Mouse (Mus musculus) C2C12 (cell line): ENCODE data around the gene Baz1a.

Source experiments
- CTCF ChIP-seq: IDR thresholded peaks from one replicate; pipeline ENCODE4 v1.5.1; 2011; ENCODE audit not compliant: control insufficient read depth, insufficient read depth, insufficient read length
- MAX ChIP-seq: IDR thresholded peaks from one replicate; pipeline ENCODE4 v1.6.1; 2011; ENCODE audit warnings: mild to moderate bottlenecking, control low read depth
- MYOD1 ChIP-seq: IDR thresholded peaks from one replicate; pipeline ENCODE4 v1.6.1; 2011; ENCODE audit warnings: low read depth; ENCODE audit not compliant: control insufficient read depth, insufficient read length
- MYOG ChIP-seq: IDR thresholded peaks from one replicate; pipeline ENCODE4 v1.6.1; 2011; ENCODE audit not compliant: control insufficient read depth, insufficient read length; ENCODE audit errors: extremely low read depth
- USF1 ChIP-seq: IDR thresholded peaks from one replicate; pipeline ENCODE4 v1.6.1; 2011; ENCODE audit warnings: low read depth, mild to moderate bottlenecking, control low read depth, moderate library complexity

GRCm38 (mm10) chr12:54862606-54863535 lies 151.3 kb downstream of the Baz1a start, which contains the start of gene Cfl2:
- TF ChIP-seq MAX, result no peak
- TF ChIP-seq CTCF, result no peak
- no peak for TF ChIP-seq MYOD1
- no peak for TF ChIP-seq MYOG
- TF ChIP-seq USF1, result peak; percentile 57
